In the genomic region with DNA sequence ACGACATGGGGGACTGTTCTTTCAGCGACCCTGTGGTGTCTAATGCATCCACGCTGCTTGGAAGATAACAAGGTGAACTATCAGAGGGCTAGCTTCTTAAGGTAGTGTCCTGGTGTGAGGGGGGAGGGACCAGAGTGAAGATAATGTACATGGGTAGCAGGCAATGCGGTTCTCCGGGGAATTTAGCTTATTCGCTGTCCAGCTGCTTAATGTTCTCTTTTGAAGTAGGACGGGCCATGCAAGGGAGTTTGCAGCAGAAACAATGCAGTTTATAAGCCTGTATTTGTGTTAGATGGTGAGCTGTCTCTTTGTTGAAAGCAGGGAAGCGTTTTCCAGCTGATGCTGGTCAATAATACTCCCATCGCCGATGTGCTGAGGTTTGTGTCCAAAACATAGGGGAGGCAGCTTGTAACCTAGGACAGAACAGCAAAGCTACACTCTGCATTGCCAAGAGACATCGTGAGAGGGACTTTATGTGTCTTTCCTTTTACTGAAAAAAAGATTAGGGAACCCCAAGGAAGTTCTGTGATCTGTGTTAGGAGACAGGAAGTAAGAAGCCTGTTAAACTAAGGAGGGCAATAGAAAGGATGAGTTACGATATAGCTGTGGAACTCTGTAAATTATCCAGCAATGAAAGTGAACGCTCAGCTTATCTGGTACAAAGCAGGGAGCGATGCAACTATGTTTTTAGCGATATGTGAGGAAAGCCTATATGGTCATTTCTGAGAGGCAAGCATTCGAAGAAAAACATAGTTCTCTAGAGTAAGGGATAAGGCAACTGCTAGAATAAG, we compare ENCODE assay signal across 8 mouse cellular contexts. TPM values are rescaled to one million over a fixed set of nuclear protein-coding genes. Genes with fewer than 3 reads are reported as not detected.
DNase-seq lines count a peak whose midpoint lies in the region; ATAC-seq lines count a peak whose summit lies in the region.
"Had no signal": no experiment of that assay in that cellular context is flagged by ENCODE, and none has a peak within 500 bp of the region (broad histone marks: within the 10 kb centered on the region; RNA-seq: fewer than 3 reads in every experiment).

No protein-coding gene starts in this region.

- H3K4me2 ChIP-seq in midbrain, embryonic 16.5 days (ENCODE audit: low read length) = peak overlapping the region; percentile 79

- DNase-seq in left cerebral cortex, adult 18-20 months (ENCODE audit: low spot score in 2 of 2) = peak; percentile 3 to 6
- no peak for DNase-seq in left cerebral cortex, postnatal 10 days (ENCODE audit: extremely low spot score in 1 of 2, low spot score in 2 of 2)
- DNase-seq in cerebellum, postnatal 14 days = peak; percentile 38 to 64
- peak; percentile 18 for DNase-seq in hindbrain, embryonic 10.5 days (ENCODE audit: low spot score)
- DNase-seq in thymus, adult 18-20 months = no peak
- no peak for DNase-seq in B cell, adult 2 months

- intact Hi-C loops in left cerebral cortex, postnatal 10 days (cut with DNase I) = loop anchor here (5.0 kb wide), 2 partner anchors 202 to 737 kb away; no protein-coding TSS in a partner anchor

- peaks cover 12% of the 10 kb centered on the region for H3K4me1 ChIP-seq in hindbrain, embryonic 10.5 days (replicated peaks)
- H3K4me1 ChIP-seq in midbrain, embryonic 16.5 days (ENCODE audit: control insufficient read depth, insufficient read depth, low read length) = peaks cover 2% of the 10 kb centered on the region; the same call in 1 of the 2 replicates

- H3K9ac ChIP-seq in midbrain, embryonic 16.5 days (ENCODE audit: low read depth, low read length) = peak overlapping the region; percentile 73

- H3K9me3 ChIP-seq in hindbrain, embryonic 10.5 days = no peaks in the 10 kb centered on the region
- H3K9me3 ChIP-seq in midbrain, embryonic 16.5 days (replicated peaks; ENCODE audit: control insufficient read depth, low read length, poor library complexity, severe bottlenecking) = no peaks in the 10 kb centered on the region

- H3K27ac ChIP-seq in hindbrain, embryonic 10.5 days = peak overlapping the region; percentile 45
- H3K27ac ChIP-seq in midbrain, embryonic 16.5 days (ENCODE audit: low read length) = peak overlapping the region; percentile 77

- H3K4me3 ChIP-seq in hindbrain, embryonic 10.5 days = peak overlapping the region; percentile 51
- H3K4me3 ChIP-seq in midbrain, embryonic 16.5 days (ENCODE audit: low read depth, low read length) = peak overlapping the region; percentile 62

- peak; percentile 75 for ATAC-seq in midbrain, embryonic 16.5 days

- WGBS in hindbrain, embryonic 10.5 days = 22% methylated on average over 16 of the region's 16 CpGs
- 12% methylated on average over 16 of the region's 16 CpGs for WGBS in midbrain, embryonic 16.5 days

- H3K27me3 ChIP-seq in hindbrain, embryonic 10.5 days (ENCODE audit: insufficient read depth, poor library complexity, severe bottlenecking) = no peaks in the 10 kb centered on the region
- H3K27me3 ChIP-seq in midbrain, embryonic 16.5 days (ENCODE audit: control insufficient read depth, insufficient read depth, low read depth, low read length) = no peaks in the 10 kb centered on the region

- no peaks in the 10 kb centered on the region for H3K36me3 ChIP-seq in hindbrain, embryonic 10.5 days
- no peaks in the 10 kb centered on the region for H3K36me3 ChIP-seq in midbrain, embryonic 16.5 days (ENCODE audit: control insufficient read depth, insufficient read depth, low read length)

RNA-seq across cellular contexts. Expression of a gene that starts 0.9 kb away (rescaled TPM):
- 10 to 100 TPM; 36.8 to 40.1 TPM for total RNA-seq in left cerebral cortex, adult 18-20 months (2021)
- 10 to 100 TPM; 33.7 to 38.9 TPM for total RNA-seq in left cerebral cortex, postnatal 10 days (2021)
- polyA plus RNA-seq in hindbrain, embryonic 10.5 days (2016; fragmentation: Nextera tagmentation; extraction: Ambion mirVana) = 0.47 and 0.72 TPM in 2 replicates
- 17.6 and 22.6 TPM in 2 replicates for polyA plus RNA-seq in midbrain, embryonic 16.5 days (2015; fragmentation: Nextera tagmentation; extraction: Ambion mirVana)
- polyA plus RNA-seq: testis, adult 2 months had no signal

Comparison
In these comparisons a context has a peak if more than half of its experiments do, and no peak if none do; other contexts are left out.
1. DNase-seq: peak in left cerebral cortex, adult 18-20 months (2 of 2), cerebellum, postnatal 14 days (2 of 2) and hindbrain, embryonic 10.5 days (single experiment); none in left cerebral cortex, postnatal 10 days (0 of 2), thymus, adult 18-20 months (0 of 2) and B cell, adult 2 months (0 of 2).